Mouse (Mus musculus) erythroblast, embryonic 14.5 days (primary cell): ENCODE data around the gene Ugt8a.

Experiments used
- GATA1 ChIP-seq: IDR thresholded peaks from 2 replicates; pipeline ENCODE4 v1.6.1; 2012; ENCODE audit warnings: low read length, inconsistent platforms, mixed read lengths
- TAL1 ChIP-seq: IDR thresholded peaks from 3 replicates; pipeline ENCODE4 v1.6.1; 2012; ENCODE audit warnings: low read length, inconsistent platforms, mixed read lengths

GRCm38 (mm10) chr3:125861601-125862000 is 76.8 kb downstream of the Ugt8a start:
- no peak for TF ChIP-seq TAL1
- TF ChIP-seq GATA1: no peak
